Mouse (Mus musculus): ENCODE data around the gene Hps5.
A peak's percentile ranks its signal among the peaks of the same experiment; 100 is the strongest.
"Not testable (repeated sequence)": the region's sequence is repeated elsewhere in the genome, so short reads cannot be mapped to it uniquely, and the experiment has no call there.

Gene Hps5

GRCm38 (mm10) chr7:46827803-46828184, 31.9 kb upstream of the Hps5 start:
- no peak for DNase-seq (ENCODE audit: low read depth, low spot score)

GRCm38 (mm10) chr7:46827046-46827802, 31.4 kb upstream of the Hps5 start:
- no peak for DNase-seq (ENCODE audit: low read depth, low spot score)

- DNase-seq (ENCODE audit: low read depth, low spot score) = not testable (repeated sequence)
These were observed 25.2 kb upstream of the Hps5 start for GRCm38 (mm10) chr7:46820876-46821632.

GRCm38 (mm10) chr7:46814012-46814411, 18.1 kb upstream of the Hps5 start:
- DNase-seq (ENCODE audit: low read depth, low spot score) = no peak

GRCm38 (mm10) chr7:46810325-46810724, 14.5 kb upstream of the Hps5 start:
- no peak for DNase-seq (ENCODE audit: low read depth, low spot score)

- DNase-seq (ENCODE audit: low read depth, low spot score) = peak; percentile 12
These were observed 915 bp upstream of the Hps5 start for GRCm38 (mm10) chr7:46796779-46797178.

GRCm38 (mm10) chr7:46796206-46796679, 379 bp upstream of the Hps5 start:
- no peak for DNase-seq (ENCODE audit: low read depth, low spot score)

GRCm38 (mm10) chr7:46793871-46794270, 2.0 kb downstream of the Hps5 start:
- no peak for DNase-seq (ENCODE audit: low read depth, low spot score)

GRCm38 (mm10) chr7:46789177-46789849, 6.6 kb downstream of the Hps5 start:
- DNase-seq (ENCODE audit: low read depth, low spot score) = no peak

- DNase-seq (ENCODE audit: low read depth, low spot score) = peak; percentile 90
These were observed 25.2 kb downstream of the Hps5 start for GRCm38 (mm10) chr7:46770706-46771105.

GRCm38 (mm10) chr7:46768451-46768850, 27.4 kb downstream of the Hps5 start:
- peak; percentile 40 for DNase-seq (ENCODE audit: low read depth, low spot score)

- DNase-seq (ENCODE audit: low read depth, low spot score) = no peak
These were observed 28.5 kb downstream of the Hps5 start for GRCm38 (mm10) chr7:46767371-46767770.

GRCm38 (mm10) chr7:46764672-46765071, 31.2 kb downstream of the Hps5 start:
- DNase-seq (ENCODE audit: low read depth, low spot score) = peak; percentile 81

- DNase-seq (ENCODE audit: low read depth, low spot score) = no peak
These were observed 33.3 kb downstream of the Hps5 start for GRCm38 (mm10) chr7:46762601-46763000.

GRCm38 (mm10) chr7:46761049-46761795, 34.6 kb downstream of the Hps5 start:
- DNase-seq (ENCODE audit: low read depth, low spot score) = peak; percentile 83

- no peak for DNase-seq (ENCODE audit: low read depth, low spot score)
These were observed 44.4 kb downstream of the Hps5 start, which contains the start of gene Saa2 for GRCm38 (mm10) chr7:46751490-46751889. TSS of gene Saa2 (plus strand) at chr7:46751790.

GRCm38 (mm10) chr7:46748459-46748858, 47.4 kb downstream of the Hps5 start:
- peak; percentile 76 for DNase-seq (ENCODE audit: low read depth, low spot score)

GRCm38 (mm10) chr7:46746381-46746780, 49.5 kb downstream of the Hps5 start:
- no peak for DNase-seq (ENCODE audit: low read depth, low spot score)

- no peak for DNase-seq (ENCODE audit: low read depth, low spot score)
These were observed 50.0 kb downstream of the Hps5 start for GRCm38 (mm10) chr7:46745816-46746215.

GRCm38 (mm10) chr7:46742880-46743279, 53.0 kb downstream of the Hps5 start, which contains the start of gene Saa1:
TSS of gene Saa1 (minus strand) at chr7:46742980.
- DNase-seq (ENCODE audit: low read depth, low spot score) = not testable (repeated sequence)

- DNase-seq (ENCODE audit: low read depth, low spot score) = not testable (repeated sequence)
These were observed 55.8 kb downstream of the Hps5 start for GRCm38 (mm10) chr7:46740041-46740440.
